Mouse (Mus musculus) liver, embryonic 16.5 days (tissue): ENCODE results near the gene Dock4. TPM values are rescaled to one million over a fixed set of nuclear protein-coding genes. Genes with fewer than 3 reads are reported as not detected.
"Not testable (repeated sequence)": the region's sequence is repeated elsewhere in the genome, so short reads cannot be mapped to it uniquely, and the experiment has no call there.

ENCODE experiments used
- ATAC-seq: fragments of 200-750 bp; cut with Nextera tagmentation; 2 replicates; pipeline ENCODE4 v1.8.0; 2017; ENCODE audit warnings: low read depth, mild to moderate bottlenecking, moderate number of reproducible peaks, moderate library complexity
- H3K27ac ChIP-seq: fragments of 300-500 bp; sonication (generic); 2 replicates; pipeline ENCODE4 v1.5.1; 2014; ENCODE audit warnings: mild to moderate bottlenecking, low read length
- H3K27me3 ChIP-seq: fragments of 300-500 bp; sonication (generic); 2 replicates; pipeline ENCODE4 v1.6.1; 2014; ENCODE audit warnings: low read depth, low read length, mixed read lengths; ENCODE audit not compliant: control insufficient read depth, insufficient read depth
- H3K36me3 ChIP-seq: fragments of 300-500 bp; sonication (generic); 2 replicates; pipeline ENCODE4 v1.6.1; 2014; ENCODE audit warnings: mild to moderate bottlenecking; ENCODE audit not compliant: control insufficient read depth, insufficient read depth
- H3K4me1 ChIP-seq: fragments of 300-500 bp; sonication (generic); 2 replicates; pipeline ENCODE4 v1.6.1; 2014; ENCODE audit warnings: low read depth, low read length, mixed read lengths; ENCODE audit not compliant: control insufficient read depth
- H3K4me2 ChIP-seq: fragments of 300-500 bp; sonication (generic); 2 replicates; pipeline ENCODE4 v1.6.1; 2014; ENCODE audit warnings: low read depth, low read length, mixed read lengths
- H3K4me3 ChIP-seq: fragments of 300-500 bp; sonication (generic); 2 replicates; pipeline ENCODE4 v1.5.1; 2014; ENCODE audit warnings: low read depth, mild to moderate bottlenecking, low read length
- H3K9ac ChIP-seq: fragments of 300-500 bp; sonication (generic); 2 replicates; pipeline ENCODE4 v1.6.1; 2014; ENCODE audit warnings: low read depth, low read length
- H3K9me3 ChIP-seq: fragments of 300-500 bp; sonication (generic); replicated peaks from 2 replicates; pipeline ENCODE4 v1.6.1; 2016; ENCODE audit warnings: low read length; ENCODE audit not compliant: control insufficient read depth
- WGBS: fragments of 180-500 bp; shearing (Covaris S2); extraction: QIAGEN DNeasy Blood & Tissue Kit; methylation state at CpG from one replicate; pipeline ENCODE4 v1.1.7; 2014; ENCODE audit not compliant: insufficient replicate concordance; 5-methylcytosine and 5-hydroxymethylcytosine counted together
- polyA plus RNA-seq: library from polyadenylated mRNA; unstranded; fragments of >200 nt; fragmentation: Nextera tagmentation; extraction: Ambion mirVana; gene quantifications from 2 replicates; pipeline ENCODE4 v1.2.1, GENCODE M21; 2015

Gene Dock4
- polyA plus RNA-seq, 1 experiment from 2014 or later, result 1.2 TPM

DNA sequence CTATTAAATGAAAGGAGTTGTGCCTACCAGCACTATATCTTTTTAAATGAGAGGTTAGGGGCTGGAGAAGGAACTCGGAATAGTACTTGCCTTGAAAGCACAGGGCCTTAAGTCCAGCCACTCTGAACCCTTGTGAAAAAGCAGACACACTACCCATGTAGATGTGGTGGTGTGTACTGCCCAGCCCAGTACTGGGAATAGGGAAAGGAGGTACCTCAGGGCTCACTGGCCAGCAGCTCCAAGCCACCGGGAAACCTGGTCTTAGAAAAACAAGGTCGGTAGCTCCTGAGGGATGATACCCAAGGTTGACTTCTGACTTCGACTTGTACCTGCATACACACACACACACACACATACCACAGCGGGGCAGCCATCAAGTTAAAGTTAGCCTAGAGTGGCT is 397.2 kb downstream of the Dock4 start:
- Histone ChIP-seq H3K9me3 (no peaks in the 10 kb centered on the region), H3K27me3 (0 out of 2 replicates have a peak, but pooled peaks cover 3% of the 10 kb centered on the region), H3K4me1 (peaks cover 25% of the 10 kb centered on the region), H3K27ac (peak overlapping the region; percentile 71), H3K4me2 (peak overlapping the region; percentile 25; the same call in 1 of the 2 replicates), H3K4me3 (no peak overlapping the region), H3K9ac (peak overlapping the region; percentile 14; the same call in 1 of the 2 replicates), H3K36me3 (no peaks in the 10 kb centered on the region)
- WGBS, result 74% methylated on average over 5 of the region's 5 CpGs
- ATAC-seq, result peak; percentile 52

DNA sequence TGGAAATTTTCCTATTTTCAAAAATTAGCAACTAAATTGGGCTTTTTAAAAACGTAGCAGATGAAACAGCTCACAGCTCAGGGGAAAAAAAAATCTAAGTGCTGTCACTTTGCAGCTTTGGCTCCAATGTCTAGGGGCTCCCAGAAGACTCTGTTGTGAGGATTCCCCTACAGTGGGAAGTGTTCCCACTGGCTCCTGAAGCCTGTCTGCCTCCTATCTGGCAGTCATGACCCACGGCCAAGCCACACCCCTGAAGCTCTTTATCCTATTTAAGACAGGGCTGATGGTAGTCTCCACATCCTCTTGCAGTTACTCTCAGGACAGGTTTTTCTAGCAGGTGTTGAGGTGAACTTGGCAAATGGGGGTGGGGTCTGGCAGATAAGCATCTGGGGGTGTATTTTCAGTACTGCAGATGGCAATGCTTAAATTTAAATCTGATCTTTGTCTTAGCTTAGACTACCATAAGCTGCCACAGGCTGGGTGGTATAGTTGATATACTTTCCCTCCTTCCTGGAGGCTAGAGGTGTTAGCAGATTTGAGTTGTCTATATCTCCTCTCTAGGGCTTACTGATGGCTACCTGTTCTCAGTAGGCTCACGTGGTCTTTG is 397.8 kb downstream of the Dock4 start:
- Histone ChIP-seq H3K9me3 (no peaks in the 10 kb centered on the region), H3K27me3 (0 out of 2 replicates have a peak, but pooled peaks cover 3% of the 10 kb centered on the region), H3K4me2 (peak overlapping the region; percentile 2; the same call in 1 of the 2 replicates), H3K9ac (no peak overlapping the region), H3K36me3 (no peaks in the 10 kb centered on the region), H3K27ac (peak overlapping the region; percentile 71; the same call in 1 of the 2 replicates), H3K4me3 (no peak overlapping the region), H3K4me1 (peaks cover 25% of the 10 kb centered on the region)
- WGBS, result 57% methylated on average over 3 of the region's 3 CpGs
- ATAC-seq, result peak; percentile 85

DNA sequence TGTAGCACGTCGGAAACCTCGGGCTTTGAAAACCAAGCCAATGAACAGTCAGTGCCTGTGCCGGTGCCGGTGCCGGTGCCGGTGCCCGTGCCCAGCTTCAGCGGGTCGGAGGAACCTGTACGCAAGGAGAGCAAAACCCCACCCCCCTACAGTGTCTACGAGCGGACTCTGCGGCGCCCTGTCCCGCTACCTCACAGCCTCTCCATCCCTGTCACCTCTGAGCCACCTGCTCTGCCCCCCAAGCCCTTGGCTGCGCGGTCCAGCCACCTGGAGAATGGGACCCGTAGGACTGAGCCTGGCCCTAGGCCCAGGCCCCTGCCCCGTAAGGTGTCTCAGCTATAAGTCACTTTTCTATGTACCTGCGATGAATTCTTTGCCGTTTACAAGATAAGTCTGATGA is 398.6 kb downstream of the Dock4 start:
- no peak for ATAC-seq
- Histone ChIP-seq H3K9ac (no peak overlapping the region), H3K36me3 (no peaks in the 10 kb centered on the region), H3K27ac (no peak overlapping the region), H3K9me3 (no peaks in the 10 kb centered on the region), H3K4me1 (peaks cover 25% of the 10 kb centered on the region), H3K4me2 (no peak overlapping the region), H3K27me3 (0 out of 2 replicates have a peak, but pooled peaks cover 3% of the 10 kb centered on the region), H3K4me3 (no peak overlapping the region)
- 89% methylated on average over 22 of the region's 22 CpGs for WGBS

DNA sequence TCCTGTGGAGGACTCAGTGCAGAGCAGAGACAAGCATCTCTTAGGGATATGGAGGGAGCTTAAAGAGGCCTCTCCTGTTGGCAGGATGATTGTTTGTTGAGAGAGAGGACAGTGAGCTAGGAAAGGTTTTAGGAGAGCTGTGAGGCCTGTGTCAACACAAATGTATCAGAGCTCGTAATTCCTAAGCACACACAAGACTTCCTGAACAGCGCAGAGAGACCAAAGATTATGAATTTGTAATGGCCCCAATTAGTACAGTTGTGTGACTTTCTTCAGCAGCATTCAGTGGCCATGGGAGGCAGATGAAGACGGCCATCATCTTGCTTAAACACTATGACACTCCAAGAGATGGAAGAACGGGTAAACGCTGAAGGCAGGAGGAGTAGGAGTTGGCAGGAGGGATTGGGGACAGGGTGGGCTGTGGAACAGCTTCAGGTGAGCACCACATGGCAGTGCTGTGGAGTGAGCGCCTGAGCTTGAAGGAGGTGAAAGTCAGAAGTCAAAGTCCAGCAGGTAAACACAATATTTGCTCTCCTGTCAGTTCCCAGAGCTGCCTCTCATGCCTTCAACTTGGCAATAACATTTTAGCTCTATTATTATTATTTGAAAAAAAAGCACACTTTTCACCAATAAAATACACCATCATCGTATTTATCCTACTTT is 409.1 kb downstream of the Dock4 start:
- Histone ChIP-seq H3K4me2 (no peak overlapping the region), H3K4me1 (peaks cover 5% of the 10 kb centered on the region), H3K36me3 (no peaks in the 10 kb centered on the region), H3K27ac (no peak overlapping the region), H3K27me3 (no peaks in the 10 kb centered on the region; the same call in 1 of the 2 replicates), H3K9ac (no peak overlapping the region), H3K4me3 (no peak overlapping the region), H3K9me3 (peaks cover 3% of the 10 kb centered on the region; the same call in 1 of the 2 replicates)
- 67% methylated on average over 7 of the region's 7 CpGs for WGBS
- peak; percentile 31; the same call in 1 of the 2 replicates for ATAC-seq

DNA sequence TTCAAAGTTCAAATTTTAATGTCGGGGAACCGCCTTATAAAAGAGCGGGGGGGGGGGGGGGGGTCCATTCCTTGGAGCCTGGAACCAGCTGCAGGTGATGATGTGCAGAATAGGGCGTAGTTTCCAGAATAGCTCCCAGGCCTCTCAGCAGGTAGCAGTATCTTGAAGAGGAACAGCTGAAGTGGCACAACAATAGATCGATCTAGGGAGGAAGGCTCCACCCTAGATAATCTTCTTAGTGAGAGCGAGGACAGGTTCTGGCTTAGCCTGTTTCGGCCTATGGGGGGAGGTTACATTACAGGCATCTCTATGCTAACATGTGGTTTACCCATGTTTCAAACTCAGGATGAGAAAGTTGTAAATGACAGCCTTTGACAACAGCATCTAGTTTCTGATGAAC is 411.7 kb downstream of the Dock4 start:
- Histone ChIP-seq H3K9ac (no peak overlapping the region), H3K4me3 (no peak overlapping the region), H3K27me3 (no peaks in the 10 kb centered on the region; the same call in 1 of the 2 replicates), H3K4me1 (no peaks in the 10 kb centered on the region), H3K4me2 (no peak overlapping the region), H3K27ac (no peak overlapping the region), H3K36me3 (no peaks in the 10 kb centered on the region), H3K9me3 (peaks cover 3% of the 10 kb centered on the region; the same call in 1 of the 2 replicates)
- 82% methylated on average over 7 of the region's 7 CpGs for WGBS
- ATAC-seq, result no peak

DNA sequence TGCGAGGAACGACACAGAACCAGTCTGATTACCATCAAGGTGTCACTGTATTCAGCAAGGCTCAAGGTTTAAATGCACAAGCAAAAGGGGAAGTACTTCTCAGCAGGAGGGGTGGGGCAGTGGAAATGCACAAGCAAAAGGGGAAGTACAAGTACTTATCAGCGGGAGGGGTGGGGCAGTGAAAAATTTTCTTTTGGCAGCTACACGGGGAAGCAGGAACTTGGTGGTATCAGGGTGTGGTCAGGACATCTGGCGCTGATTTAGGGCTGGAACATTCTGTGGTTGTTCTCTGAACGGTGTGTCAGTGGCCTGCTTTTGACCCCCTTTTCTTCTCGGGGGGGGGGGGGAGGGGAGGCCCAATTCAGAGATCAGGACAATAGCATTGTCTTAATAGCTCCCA is 413.0 kb downstream of the Dock4 start:
- 64% methylated on average over 6 of the region's 7 CpGs for WGBS
- not testable (repeated sequence) for H3K27me3 ChIP-seq, H3K4me3 ChIP-seq, H3K27ac ChIP-seq, ATAC-seq, H3K4me2 ChIP-seq, H3K4me1 ChIP-seq, H3K9ac ChIP-seq, H3K9me3 ChIP-seq, H3K36me3 ChIP-seq

DNA sequence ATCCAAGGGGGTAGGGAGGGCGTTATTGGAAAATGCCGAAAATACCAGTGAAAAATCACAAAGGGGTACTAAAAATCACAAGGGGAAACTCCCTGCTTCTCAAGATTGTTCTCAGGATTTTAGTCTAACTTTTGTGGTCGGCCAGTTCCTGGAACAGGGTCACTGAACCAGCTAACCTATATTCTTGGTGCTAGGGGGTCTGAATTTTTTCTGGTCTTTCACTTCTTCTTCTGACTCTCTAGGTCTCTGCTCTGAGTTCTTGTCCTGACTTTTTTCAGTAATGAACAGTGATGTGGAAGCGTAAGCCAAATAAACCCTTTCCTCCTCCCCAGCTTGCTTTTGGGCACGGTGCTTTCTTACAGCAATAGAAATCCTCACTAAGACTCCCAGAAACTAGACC is 424.6 kb downstream of the Dock4 start:
- Histone ChIP-seq H3K36me3 (no peaks in the 10 kb centered on the region), H3K4me1 (no peaks in the 10 kb centered on the region), H3K4me3 (no peak overlapping the region), H3K9me3 (no peaks in the 10 kb centered on the region), H3K27me3 (no peaks in the 10 kb centered on the region), H3K27ac (no peak overlapping the region), H3K9ac (no peak overlapping the region), H3K4me2 (no peak overlapping the region)
- 75% methylated on average over 5 of the region's 5 CpGs for WGBS
- ATAC-seq, result no peak

DNA sequence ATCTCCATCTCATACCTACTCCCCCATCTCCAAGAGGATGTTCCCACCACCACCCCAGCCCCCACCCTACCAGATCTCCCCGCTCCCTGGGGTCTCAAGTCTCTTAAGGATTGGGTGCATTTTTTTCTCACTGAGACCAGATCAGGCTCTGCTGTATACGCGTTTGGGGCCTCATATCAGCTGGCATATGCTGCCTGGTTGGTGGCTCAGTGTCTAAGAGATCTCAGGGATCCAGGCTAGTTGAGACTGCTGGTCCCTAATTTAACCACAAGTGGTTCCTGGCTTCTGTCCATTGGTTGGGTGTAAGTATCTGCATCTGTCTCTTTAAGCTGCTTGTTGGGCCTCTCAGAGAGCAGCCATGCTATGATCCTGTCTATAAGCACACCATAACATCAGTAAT is 427.0 kb downstream of the Dock4 start:
- Histone ChIP-seq H3K9me3 (no peaks in the 10 kb centered on the region), H3K36me3 (no peaks in the 10 kb centered on the region), H3K27me3 (no peaks in the 10 kb centered on the region), H3K27ac (no peak overlapping the region), H3K4me1 (no peaks in the 10 kb centered on the region), H3K4me2 (no peak overlapping the region), H3K9ac (no peak overlapping the region), H3K4me3 (no peak overlapping the region)
- ATAC-seq, result no peak
- 78% methylated on average over 3 of the region's 3 CpGs for WGBS

DNA sequence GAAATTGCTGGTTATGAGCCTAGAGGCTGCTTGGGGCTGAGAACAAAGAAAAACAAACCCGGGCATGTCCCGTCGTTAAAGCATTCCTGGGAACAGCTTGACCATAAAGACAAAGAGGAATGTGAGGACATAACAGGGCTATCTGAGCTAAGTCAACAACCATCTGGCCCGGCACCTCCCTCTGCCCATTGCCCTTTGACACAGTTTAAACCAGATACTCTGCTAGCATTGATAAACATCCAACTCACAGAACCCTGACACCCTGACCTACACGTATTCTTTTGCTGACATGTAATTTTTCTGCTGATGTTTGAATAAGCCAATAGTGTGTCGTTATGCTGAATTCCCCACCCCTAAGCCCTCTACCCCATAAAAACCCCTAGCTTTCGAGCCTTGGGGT is 427.5 kb downstream of the Dock4 start:
- not testable (repeated sequence) for H3K9ac ChIP-seq, H3K27ac ChIP-seq, H3K4me2 ChIP-seq, H3K36me3 ChIP-seq, H3K27me3 ChIP-seq, H3K9me3 ChIP-seq, H3K4me3 ChIP-seq, H3K4me1 ChIP-seq
- 74% methylated on average over 7 of the region's 7 CpGs for WGBS
- ATAC-seq, result peak; percentile 54; the same call in 1 of the 2 replicates
